Mouse (Mus musculus): ENCODE results near the gene P4hb. TPM values are rescaled to one million over a fixed set of nuclear protein-coding genes. Genes with fewer than 3 reads are reported as not detected.

The P4hb gene
- polyA plus RNA-seq, 1 experiment from 2014 or later: 504 TPM

Other genes starting within 250 kb of the P4hb start
- 3,592 and 3,665 TPM in 2 replicates for gene Actg1, start 224.7 kb downstream of the P4hb start, polyA plus RNA-seq (2014; fragmentation: Nextera tagmentation; extraction: Ambion mirVana)
- 1.1 and 1.5 TPM in 2 replicates for gene Fscn2, start 211.7 kb downstream of the P4hb start, polyA plus RNA-seq (2014; fragmentation: Nextera tagmentation; extraction: Ambion mirVana)
- gene Faap100, start 194.5 kb downstream of the P4hb start, polyA plus RNA-seq (2014; fragmentation: Nextera tagmentation; extraction: Ambion mirVana): 27.8 and 33.6 TPM in 2 replicates
- 37.5 and 40.3 TPM in 2 replicates for gene Nploc4, start 135.5 kb downstream of the P4hb start, polyA plus RNA-seq (2014; fragmentation: Nextera tagmentation; extraction: Ambion mirVana)
- not detected in 2 replicates for gene Tspan10, start 130.6 kb downstream of the P4hb start, polyA plus RNA-seq (2014; fragmentation: Nextera tagmentation; extraction: Ambion mirVana)
- gene Pde6g, start 119.8 kb downstream of the P4hb start, polyA plus RNA-seq (2014; fragmentation: Nextera tagmentation; extraction: Ambion mirVana): 0.18 and 0.26 TPM in 2 replicates
- 11.9 and 13.1 TPM in 2 replicates for gene Oxld1, start 115.2 kb downstream of the P4hb start, polyA plus RNA-seq (2014; fragmentation: Nextera tagmentation; extraction: Ambion mirVana)
- 25.0 and 30.0 TPM in 2 replicates for gene Ccdc137, start 115.1 kb downstream of the P4hb start, polyA plus RNA-seq (2014; fragmentation: Nextera tagmentation; extraction: Ambion mirVana)
- gene Arl16, start 105.6 kb downstream of the P4hb start, polyA plus RNA-seq (2014; fragmentation: Nextera tagmentation; extraction: Ambion mirVana): 54.8 and 58.2 TPM in 2 replicates
- gene Mrpl12, start 88.6 kb downstream of the P4hb start, polyA plus RNA-seq (2014; fragmentation: Nextera tagmentation; extraction: Ambion mirVana): 139 and 141 TPM in 2 replicates
- 35.2 and 35.4 TPM in 2 replicates for gene Slc25a10, start 81.4 kb downstream of the P4hb start, polyA plus RNA-seq (2014; fragmentation: Nextera tagmentation; extraction: Ambion mirVana)
- 0.31 and 0.56 TPM in 2 replicates for gene Gcgr, start 42.6 kb downstream of the P4hb start, polyA plus RNA-seq (2014; fragmentation: Nextera tagmentation; extraction: Ambion mirVana)
- 245 and 256 TPM in 2 replicates for gene Mcrip1, start 23.5 kb downstream of the P4hb start, polyA plus RNA-seq (2014; fragmentation: Nextera tagmentation; extraction: Ambion mirVana)
- gene Ppp1r27, start 22.1 kb downstream of the P4hb start, polyA plus RNA-seq (2014; fragmentation: Nextera tagmentation; extraction: Ambion mirVana): not detected in 2 replicates
- gene Arhgdia, start 8.4 kb upstream of the P4hb start, polyA plus RNA-seq (2014; fragmentation: Nextera tagmentation; extraction: Ambion mirVana): 576 and 591 TPM in 2 replicates
- gene Alyref, start 25.1 kb upstream of the P4hb start, polyA plus RNA-seq (2014; fragmentation: Nextera tagmentation; extraction: Ambion mirVana): 686 and 764 TPM in 2 replicates
- gene Anapc11, start 25.2 kb upstream of the P4hb start, polyA plus RNA-seq (2014; fragmentation: Nextera tagmentation; extraction: Ambion mirVana): 195 TPM in 2 replicates
- gene Npb, start 35.2 kb upstream of the P4hb start, polyA plus RNA-seq (2014; fragmentation: Nextera tagmentation; extraction: Ambion mirVana): 0.42 TPM in 1 of 2 replicates, not detected in the other
- 104 and 105 TPM in 2 replicates for gene Pcyt2, start 44.7 kb upstream of the P4hb start, polyA plus RNA-seq (2014; fragmentation: Nextera tagmentation; extraction: Ambion mirVana)
- gene Sirt7, start 52.0 kb upstream of the P4hb start, polyA plus RNA-seq (2014; fragmentation: Nextera tagmentation; extraction: Ambion mirVana): 33.2 and 36.6 TPM in 2 replicates
- gene Mafg, start 60.3 kb upstream of the P4hb start, polyA plus RNA-seq (2014; fragmentation: Nextera tagmentation; extraction: Ambion mirVana): 21.8 and 23.5 TPM in 2 replicates
- gene Pycr1, start 70.5 kb upstream of the P4hb start, polyA plus RNA-seq (2014; fragmentation: Nextera tagmentation; extraction: Ambion mirVana): 28.2 and 30.2 TPM in 2 replicates
- 0.19 and 0.49 TPM in 2 replicates for gene Myadml2, start 74.9 kb upstream of the P4hb start, polyA plus RNA-seq (2014; fragmentation: Nextera tagmentation; extraction: Ambion mirVana)
- 1.7 and 2.1 TPM in 2 replicates for gene Notum, start 87.9 kb upstream of the P4hb start, polyA plus RNA-seq (2014; fragmentation: Nextera tagmentation; extraction: Ambion mirVana)
- 117 and 122 TPM in 2 replicates for gene Aspscr1, start 99.7 kb upstream of the P4hb start, polyA plus RNA-seq (2014; fragmentation: Nextera tagmentation; extraction: Ambion mirVana)
- 115 and 121 TPM in 2 replicates for gene Cenpx, start 140.5 kb upstream of the P4hb start, polyA plus RNA-seq (2014; fragmentation: Nextera tagmentation; extraction: Ambion mirVana)
- gene Lrrc45, start 140.7 kb upstream of the P4hb start, polyA plus RNA-seq (2014; fragmentation: Nextera tagmentation; extraction: Ambion mirVana): 30.7 and 34.4 TPM in 2 replicates
- 17.6 and 18.2 TPM in 2 replicates for gene Rac3, start 148.2 kb upstream of the P4hb start, polyA plus RNA-seq (2014; fragmentation: Nextera tagmentation; extraction: Ambion mirVana)
- gene Dcxr, start 154.0 kb upstream of the P4hb start, polyA plus RNA-seq (2014; fragmentation: Nextera tagmentation; extraction: Ambion mirVana): 14.3 and 15.2 TPM in 2 replicates
- 0.82 and 1.6 TPM in 2 replicates for gene Cbr2, start 158.9 kb upstream of the P4hb start, polyA plus RNA-seq (2014; fragmentation: Nextera tagmentation; extraction: Ambion mirVana)
- 5.6 and 7.0 TPM in 2 replicates for gene Hmga1b, start 189.5 kb upstream of the P4hb start, polyA plus RNA-seq (2014; fragmentation: Nextera tagmentation; extraction: Ambion mirVana)
- 28.8 and 29.4 TPM in 2 replicates for gene Rfng, start 211.0 kb upstream of the P4hb start, polyA plus RNA-seq (2014; fragmentation: Nextera tagmentation; extraction: Ambion mirVana)
- 264 and 272 TPM in 2 replicates for gene Gps1, start 211.0 kb upstream of the P4hb start, polyA plus RNA-seq (2014; fragmentation: Nextera tagmentation; extraction: Ambion mirVana)
- 70.9 and 71.3 TPM in 2 replicates for gene Dus1l, start 223.2 kb upstream of the P4hb start, polyA plus RNA-seq (2014; fragmentation: Nextera tagmentation; extraction: Ambion mirVana)

Data from hindbrain, embryonic 11.5 days (tissue).